Mouse (Mus musculus) retina, postnatal 1 day (tissue): ENCODE data around the gene Ppp1r15b.

Source experiments
- DNase-seq: peaks from one replicate; pipeline ENCODE4 v3.0.0-alpha.2; 2012

The Ppp1r15b gene

GRCm38 (mm10) chr1:133163820-133164431 lies 33.0 kb downstream of the Ppp1r15b start, which contains the start of gene Plekha6:
TSS of gene Plekha6 (plus strand) at chr1:133164210.
- peak; percentile 68 for DNase-seq

GRCm38 (mm10) chr1:133164591-133165011 lies 33.7 kb downstream of the Ppp1r15b start:
- no peak for DNase-seq

DNA sequence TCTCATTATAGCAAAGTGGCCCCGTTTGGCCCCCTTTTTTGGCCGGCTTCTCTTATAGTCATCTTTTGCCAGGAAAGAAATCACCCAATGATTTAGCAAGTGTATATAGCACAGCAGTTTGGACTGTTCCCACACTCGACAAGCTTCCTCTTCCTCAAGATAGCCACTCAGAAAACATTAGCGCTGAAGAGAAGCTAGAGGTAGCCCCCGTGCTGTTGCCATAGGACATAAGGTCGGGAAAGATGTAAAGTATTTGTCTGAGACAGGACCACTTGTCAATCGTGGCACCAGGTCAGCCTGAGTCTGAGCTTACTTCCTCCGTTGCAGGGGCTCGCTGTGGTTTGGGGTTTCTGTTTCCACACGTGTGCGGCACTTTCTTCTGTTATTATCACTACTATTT lies 34.2 kb downstream of the Ppp1r15b start:
- DNase-seq: no peak

- DNase-seq: no peak
Measured at GRCm38 (mm10) chr1:133168318-133169060, 37.5 kb downstream of the Ppp1r15b start.

- DNase-seq: no peak
Measured at GRCm38 (mm10) chr1:133170196-133170595, 39.3 kb downstream of the Ppp1r15b start.

DNA sequence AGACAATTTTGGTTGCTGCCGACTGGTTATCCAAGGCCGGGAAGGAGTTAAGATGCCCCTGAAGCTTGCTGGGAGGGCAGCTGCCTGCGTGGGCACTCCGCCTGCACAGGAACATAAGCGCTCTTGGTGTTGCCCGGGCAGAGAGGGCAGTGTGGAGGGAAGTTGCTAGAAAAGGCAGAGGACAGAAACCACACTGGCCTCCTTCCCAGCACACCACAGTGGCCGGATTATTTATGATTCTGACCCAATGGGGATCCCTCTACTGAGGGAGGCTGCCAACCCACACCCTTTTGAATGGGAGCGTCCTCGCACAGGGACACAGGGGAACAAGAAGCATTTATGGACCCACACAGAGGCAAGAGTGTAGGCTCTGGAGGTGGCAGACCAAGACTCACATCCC lies 40.4 kb downstream of the Ppp1r15b start:
- DNase-seq: no peak

GRCm38 (mm10) chr1:133175150-133175549 lies 44.2 kb downstream of the Ppp1r15b start:
- no peak for DNase-seq

DNA sequence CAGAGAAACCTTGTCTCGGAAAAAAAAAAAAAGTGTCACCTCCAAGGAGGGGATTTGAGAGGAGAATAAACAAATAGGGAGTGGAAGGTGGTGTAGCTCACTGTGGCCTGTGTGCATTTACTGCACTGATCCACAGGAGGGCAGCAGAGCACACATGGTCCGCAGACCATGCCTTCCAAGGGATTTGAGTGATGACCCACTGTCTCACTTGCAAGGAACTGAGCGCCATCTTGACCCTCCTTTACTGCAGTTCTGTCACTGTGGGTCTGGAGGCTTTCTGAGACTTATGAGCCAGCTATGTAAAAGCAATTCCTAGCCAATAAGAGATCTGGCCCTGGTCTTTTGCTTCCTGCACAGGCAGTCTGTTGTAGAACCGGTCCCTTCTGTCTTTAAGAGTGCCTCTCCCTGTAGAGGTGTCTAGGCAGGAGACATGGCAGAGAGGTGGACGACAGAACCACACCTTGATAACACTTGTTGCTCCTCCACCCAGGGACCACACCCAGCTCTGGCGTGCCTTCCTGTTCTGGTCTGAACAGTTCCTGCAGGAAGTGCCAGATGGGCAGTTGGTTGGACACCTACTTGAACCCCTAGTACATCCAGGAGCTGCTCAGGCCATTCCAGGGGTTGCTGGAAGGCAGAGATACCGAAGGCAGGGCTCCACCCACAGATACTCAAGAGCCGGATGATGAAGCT lies 46.7 kb downstream of the Ppp1r15b start:
- DNase-seq: peak; percentile 84

GRCm38 (mm10) chr1:133178732-133179440 lies 47.9 kb downstream of the Ppp1r15b start:
- DNase-seq: no peak

- peak; percentile 96 for DNase-seq
Measured at GRCm38 (mm10) chr1:133181072-133182015, 50.4 kb downstream of the Ppp1r15b start.

DNA sequence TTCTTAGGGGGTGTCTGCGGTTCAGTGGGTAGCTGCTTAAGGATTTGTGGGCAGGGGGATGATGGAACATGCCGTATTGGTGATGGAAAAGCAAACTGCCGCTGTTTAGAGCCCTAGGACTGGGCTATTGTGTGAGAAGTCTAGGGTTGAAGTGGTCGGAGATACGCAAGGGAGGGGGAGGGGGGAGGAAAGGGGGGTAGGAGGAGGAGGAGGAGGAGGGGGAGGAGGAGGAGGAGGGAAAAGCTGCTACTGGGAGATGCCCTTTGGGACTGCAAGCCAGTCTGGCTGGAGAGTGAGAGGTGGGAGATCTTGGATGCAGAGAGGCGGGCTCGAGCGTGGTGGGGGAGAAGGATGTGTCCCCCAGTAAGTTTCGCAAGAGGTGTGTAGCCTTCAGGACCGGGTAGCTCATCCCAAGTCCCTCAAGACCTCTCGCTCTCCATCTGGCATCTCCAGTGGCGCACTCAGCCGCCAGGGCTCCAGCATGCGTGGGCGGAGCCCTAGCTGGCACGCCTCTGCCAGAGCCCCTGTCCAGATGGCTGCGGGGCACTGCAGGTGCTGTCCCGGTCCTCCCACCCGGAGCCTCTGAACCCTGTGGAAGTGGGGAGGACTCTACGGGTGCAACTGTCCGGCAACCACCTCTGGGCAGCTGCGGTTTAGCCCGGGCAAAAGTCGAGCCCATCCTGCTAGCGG lies 51.2 kb downstream of the Ppp1r15b start:
- peak; percentile 84 for DNase-seq

GRCm38 (mm10) chr1:133182706-133183095 lies 51.8 kb downstream of the Ppp1r15b start:
- DNase-seq: no peak

GRCm38 (mm10) chr1:133183141-133183925 lies 52.4 kb downstream of the Ppp1r15b start:
- DNase-seq: peak; percentile 60

GRCm38 (mm10) chr1:133187948-133188680 lies 57.2 kb downstream of the Ppp1r15b start:
- peak; percentile 90 for DNase-seq

DNA sequence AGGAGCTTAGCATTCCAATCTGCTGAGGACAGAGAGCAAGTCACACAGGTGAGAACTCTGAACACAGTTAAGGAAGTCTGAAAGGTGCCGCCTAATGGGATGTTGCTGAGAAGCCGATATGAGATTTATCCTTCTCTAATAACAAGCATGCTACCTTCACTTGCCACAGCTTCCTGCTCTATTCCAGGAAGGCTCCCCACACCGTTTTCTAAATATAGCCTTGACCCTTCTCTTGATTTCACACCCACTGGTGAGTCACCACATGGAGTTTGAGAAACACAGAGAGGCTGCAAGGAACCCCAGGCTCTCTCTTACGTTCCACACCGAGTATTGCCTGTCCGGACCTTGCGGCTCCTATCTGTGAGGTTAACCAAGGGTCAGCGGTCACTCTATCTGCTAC lies 57.8 kb downstream of the Ppp1r15b start:
- no peak for DNase-seq
